ENCODE assay signal across 8 mouse cellular contexts in genomic region chr4:154177257-154177656, GRCm38 (mm10). TPM values are rescaled to one million over a fixed set of nuclear protein-coding genes. Genes with fewer than 3 reads are reported as not detected.
DNase-seq lines count a peak whose midpoint lies in the region; ATAC-seq and TF ChIP-seq lines count a peak whose summit lies in the region.
"Had no signal": no experiment of that assay in that cellular context is flagged by ENCODE, and none has a peak within 500 bp of the region (broad histone marks: within the 10 kb centered on the region; RNA-seq: fewer than 3 reads in every experiment).

No protein-coding gene starts in this region.

- intact Hi-C loops in heart, postnatal 14 days (cut with DNase I): no loop called here

- ATAC-seq in intestine, embryonic 15.5 days: peak; percentile 25; the same call in 1 of the 2 replicates
- ATAC-seq in intestine, postnatal 0 days: no peak
- ATAC-seq in embryonic facial prominence, embryonic 13.5 days (ENCODE audit: insufficient number of reproducible peaks, insufficient read depth, low FRiP score, low TSS enrichment, low read depth): 0 out of 2 replicates have a peak, but pooled peaks have one; percentile 16
- ATAC-seq in neural tube, embryonic 15.5 days (ENCODE audit: low FRiP score): no peak

- peak; percentile 70 to 72 for DNase-seq in heart, postnatal 14 days
- peak; percentile 88 for DNase-seq in lung, postnatal 25 days (ENCODE audit: low spot score)
- DNase-seq in retina, postnatal 1 day: no peak
- DNase-seq: right cerebral cortex, adult 18-20 months had no signal

- TF ChIP-seq CTCF in intestine, postnatal 0 days (IDR thresholded peaks at IDR 0.05; ENCODE audit: low read depth): no peak

- no peak overlapping the region for H3K4me2 ChIP-seq in intestine, embryonic 15.5 days (replicated peaks)
- no peak overlapping the region for H3K4me2 ChIP-seq in intestine, postnatal 0 days (replicated peaks; ENCODE audit: low read depth)
- no peak overlapping the region for H3K4me2 ChIP-seq in embryonic facial prominence, embryonic 13.5 days
- H3K4me2 ChIP-seq in neural tube, embryonic 15.5 days: no peak overlapping the region

- H3K4me1 ChIP-seq in intestine, embryonic 15.5 days (replicated peaks): no peaks in the 10 kb centered on the region
- no peaks in the 10 kb centered on the region for H3K4me1 ChIP-seq in intestine, postnatal 0 days (replicated peaks; ENCODE audit: control insufficient read depth, insufficient read depth, low read length)
- H3K4me1 ChIP-seq in embryonic facial prominence, embryonic 13.5 days: peaks cover 24% of the 10 kb centered on the region
- peaks cover 6% of the 10 kb centered on the region; the same call in 1 of the 2 replicates for H3K4me1 ChIP-seq in neural tube, embryonic 15.5 days

- no peaks in the 10 kb centered on the region for H3K36me3 ChIP-seq in intestine, embryonic 15.5 days
- H3K36me3 ChIP-seq in intestine, postnatal 0 days (ENCODE audit: control insufficient read depth, insufficient read depth): no peaks in the 10 kb centered on the region
- peaks cover 26% of the 10 kb centered on the region for H3K36me3 ChIP-seq in embryonic facial prominence, embryonic 13.5 days
- H3K36me3 ChIP-seq in neural tube, embryonic 15.5 days: no peaks in the 10 kb centered on the region

- H3K9ac ChIP-seq in intestine, embryonic 15.5 days: no peak overlapping the region
- no peak overlapping the region for H3K9ac ChIP-seq in intestine, postnatal 0 days (ENCODE audit: low read depth, low read length)
- H3K9ac ChIP-seq in embryonic facial prominence, embryonic 13.5 days: no peak overlapping the region
- no peak overlapping the region for H3K9ac ChIP-seq in neural tube, embryonic 15.5 days (replicated peaks)

- no peaks in the 10 kb centered on the region for H3K9me3 ChIP-seq in intestine, embryonic 15.5 days
- H3K9me3 ChIP-seq in intestine, postnatal 0 days (ENCODE audit: control insufficient read depth): no peaks in the 10 kb centered on the region
- no peaks in the 10 kb centered on the region for H3K9me3 ChIP-seq in embryonic facial prominence, embryonic 13.5 days
- H3K9me3 ChIP-seq in neural tube, embryonic 15.5 days (replicated peaks): no peaks in the 10 kb centered on the region

- H3K27ac ChIP-seq in intestine, embryonic 15.5 days: no peak overlapping the region
- H3K27ac ChIP-seq in intestine, postnatal 0 days (ENCODE audit: low read depth, low read length): no peak overlapping the region
- no peak overlapping the region for H3K27ac ChIP-seq in embryonic facial prominence, embryonic 13.5 days
- H3K27ac ChIP-seq in neural tube, embryonic 15.5 days (replicated peaks): no peak overlapping the region

- peaks cover 19% of the 10 kb centered on the region for H3K27me3 ChIP-seq in intestine, embryonic 15.5 days (replicated peaks)
- peaks cover 11% of the 10 kb centered on the region for H3K27me3 ChIP-seq in intestine, postnatal 0 days (replicated peaks; ENCODE audit: control insufficient read depth, insufficient read depth, low read length)
- H3K27me3 ChIP-seq in embryonic facial prominence, embryonic 13.5 days: no peaks in the 10 kb centered on the region
- peaks cover 12% of the 10 kb centered on the region for H3K27me3 ChIP-seq in neural tube, embryonic 15.5 days (replicated peaks)

- H3K4me3 ChIP-seq in intestine, embryonic 15.5 days (replicated peaks): no peak overlapping the region
- H3K4me3 ChIP-seq in intestine, postnatal 0 days (ENCODE audit: low read depth, low read length): no peak overlapping the region
- H3K4me3 ChIP-seq in embryonic facial prominence, embryonic 13.5 days: no peak overlapping the region
- H3K4me3 ChIP-seq in neural tube, embryonic 15.5 days (replicated peaks): no peak overlapping the region

- WGBS in intestine, embryonic 15.5 days: 51% methylated on average over 8 of the region's 8 CpGs
- WGBS in intestine, postnatal 0 days: 50% methylated on average over 8 of the region's 8 CpGs
- WGBS in embryonic facial prominence, embryonic 13.5 days: 39% methylated on average over 8 of the region's 8 CpGs
- WGBS in neural tube, embryonic 15.5 days: 66% methylated on average over 8 of the region's 8 CpGs

RNA-seq across cellular contexts. Expression of gene Megf6, which starts 6.7 kb away (rescaled TPM):
- 13.1 and 14.2 TPM in 2 replicates for polyA plus RNA-seq in intestine, embryonic 15.5 days (2015; fragmentation: Nextera tagmentation; extraction: Ambion mirVana)
- polyA plus RNA-seq in intestine, postnatal 0 days (2015; fragmentation: Nextera tagmentation; extraction: Ambion mirVana): 4.4 and 4.5 TPM in 2 replicates
- polyA plus RNA-seq in embryonic facial prominence, embryonic 13.5 days (2015; fragmentation: Nextera tagmentation; extraction: Ambion mirVana): 99.7 and 104 TPM in 2 replicates
- total RNA-seq in heart, postnatal 14 days (2021): 10 to 100 TPM; 18.2 to 20.6 TPM
- 10.7 and 11.7 TPM in 2 replicates for polyA plus RNA-seq in neural tube, embryonic 15.5 days (2015; fragmentation: Nextera tagmentation; extraction: Ambion mirVana)

RNA-seq across cellular contexts. Expression of gene Tprgl, which starts 16.8 kb away (rescaled TPM):
- polyA plus RNA-seq in intestine, embryonic 15.5 days (2015; fragmentation: Nextera tagmentation; extraction: Ambion mirVana): 102 and 110 TPM in 2 replicates
- polyA plus RNA-seq in intestine, postnatal 0 days (2015; fragmentation: Nextera tagmentation; extraction: Ambion mirVana): 90.3 and 95.4 TPM in 2 replicates
- polyA plus RNA-seq in embryonic facial prominence, embryonic 13.5 days (2015; fragmentation: Nextera tagmentation; extraction: Ambion mirVana): 129 and 140 TPM in 2 replicates
- 100 to 1,000 TPM; 121 to 126 TPM for total RNA-seq in heart, postnatal 14 days (2021)
- polyA plus RNA-seq in neural tube, embryonic 15.5 days (2015; fragmentation: Nextera tagmentation; extraction: Ambion mirVana): 181 and 193 TPM in 2 replicates

RNA-seq across cellular contexts. Expression of gene Wrap73, which starts 35.1 kb away (rescaled TPM):
- polyA plus RNA-seq in intestine, embryonic 15.5 days (2015; fragmentation: Nextera tagmentation; extraction: Ambion mirVana): 28.9 and 31.2 TPM in 2 replicates
- 13.2 and 15.0 TPM in 2 replicates for polyA plus RNA-seq in intestine, postnatal 0 days (2015; fragmentation: Nextera tagmentation; extraction: Ambion mirVana)
- polyA plus RNA-seq in embryonic facial prominence, embryonic 13.5 days (2015; fragmentation: Nextera tagmentation; extraction: Ambion mirVana): 44.1 and 44.9 TPM in 2 replicates
- 10 to 100 TPM; 12.6 to 13.5 TPM for total RNA-seq in heart, postnatal 14 days (2021)
- polyA plus RNA-seq in neural tube, embryonic 15.5 days (2015; fragmentation: Nextera tagmentation; extraction: Ambion mirVana): 41.9 and 43.2 TPM in 2 replicates

RNA-seq across cellular contexts. Expression of gene Trp73, which starts 37.2 kb away (rescaled TPM):
- 0.13 and 0.33 TPM in 2 replicates for polyA plus RNA-seq in intestine, embryonic 15.5 days (2015; fragmentation: Nextera tagmentation; extraction: Ambion mirVana)
- polyA plus RNA-seq in intestine, postnatal 0 days (2015; fragmentation: Nextera tagmentation; extraction: Ambion mirVana): 0.03 TPM in 1 of 2 replicates, not detected in the other
- 4.5 and 5.7 TPM in 2 replicates for polyA plus RNA-seq in embryonic facial prominence, embryonic 13.5 days (2015; fragmentation: Nextera tagmentation; extraction: Ambion mirVana)
- total RNA-seq in heart, postnatal 14 days (2021): under 1 TPM; 0.05 to 0.07 TPM
- 0.04 and 0.17 TPM in 2 replicates for polyA plus RNA-seq in neural tube, embryonic 15.5 days (2015; fragmentation: Nextera tagmentation; extraction: Ambion mirVana)

Comparison
In these comparisons a context has a peak if more than half of its experiments do, and no peak if none do; other contexts are left out.
1. ATAC-seq: peak in intestine, embryonic 15.5 days (single experiment) and embryonic facial prominence, embryonic 13.5 days (single experiment); none in intestine, postnatal 0 days (single experiment) and neural tube, embryonic 15.5 days (single experiment).